ENCODE assay signal across 17 mouse cellular contexts in genomic region chr5:77748933-77749332, GRCm38 (mm10).
"Had no signal": no experiment of that assay in that cellular context is flagged by ENCODE, and none has a peak within 500 bp of the region (broad histone marks: within the 10 kb centered on the region; RNA-seq: fewer than 3 reads in every experiment).

No protein-coding gene starts in this region.

- H3K4me3 ChIP-seq: neural tube, embryonic 12.5 days; neural tube, embryonic 13.5 days; neural tube, embryonic 15.5 days; stomach, embryonic 15.5 days had no signal

- H3K27ac ChIP-seq: neural tube, embryonic 12.5 days; neural tube, embryonic 13.5 days; neural tube, embryonic 15.5 days; stomach, embryonic 15.5 days; stomach, postnatal 0 days had no signal

- H3K4me2 ChIP-seq: neural tube, embryonic 12.5 days; neural tube, embryonic 13.5 days; neural tube, embryonic 15.5 days; stomach, embryonic 15.5 days had no signal

- H3K9me3 ChIP-seq: neural tube, embryonic 12.5 days; neural tube, embryonic 13.5 days; neural tube, embryonic 15.5 days; stomach, embryonic 15.5 days had no signal

- H3K27me3 ChIP-seq: neural tube, embryonic 12.5 days; neural tube, embryonic 13.5 days; neural tube, embryonic 15.5 days; stomach, embryonic 15.5 days had no signal

- H3K4me1 ChIP-seq: neural tube, embryonic 12.5 days; neural tube, embryonic 13.5 days; neural tube, embryonic 15.5 days; stomach, embryonic 15.5 days had no signal

- H3K36me3 ChIP-seq: neural tube, embryonic 12.5 days; neural tube, embryonic 13.5 days; neural tube, embryonic 15.5 days; stomach, embryonic 15.5 days had no signal

- H3K9ac ChIP-seq: neural tube, embryonic 12.5 days; neural tube, embryonic 13.5 days; neural tube, embryonic 15.5 days; stomach, embryonic 15.5 days had no signal

- DNase-seq: retina, postnatal 1 day; right cerebral cortex, adult 18-20 months; right cerebral cortex, postnatal 14 days; right cerebral cortex, postnatal 25 days; right cerebral cortex, postnatal 4 days; spleen, adult 18-20 months; thymus, adult 18-20 months; thymus, adult 2 months; thymus, postnatal 14 days; thymus, postnatal 25 days; thymus, postnatal 36 days; thymus, postnatal 4 days had no signal
